30 mouse cellular contexts compared by ENCODE assay signal in the genomic region with DNA sequence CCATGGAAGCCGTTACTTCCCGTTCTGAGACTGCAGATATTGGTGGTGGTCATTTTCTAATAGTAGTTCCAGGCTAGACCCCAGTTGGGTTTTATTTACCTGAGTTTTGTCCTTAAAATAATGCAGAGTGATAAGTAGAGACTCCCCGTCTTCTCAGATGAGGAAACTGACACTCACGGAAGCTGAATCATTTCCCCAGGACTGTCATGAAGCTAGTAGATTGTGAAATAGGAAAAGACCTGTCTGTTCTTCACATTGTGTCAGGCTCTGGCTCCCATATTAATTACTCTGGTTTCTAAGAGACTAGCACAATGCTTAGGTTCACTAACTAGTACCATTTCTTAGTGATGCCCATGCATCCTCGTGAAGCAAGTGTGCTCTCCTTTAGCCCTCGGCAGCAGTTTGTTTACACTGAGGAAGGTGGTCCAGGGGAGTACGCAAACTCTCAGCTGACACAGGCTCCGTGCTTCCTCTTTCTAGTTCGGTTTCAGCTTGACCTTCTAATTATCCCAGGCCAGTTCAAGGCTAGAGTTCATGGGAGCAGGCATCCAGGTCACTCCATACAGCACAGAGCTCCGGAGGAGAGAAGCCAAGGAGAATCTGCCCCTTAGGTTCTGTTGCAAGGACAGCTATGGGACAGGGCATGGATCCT.
DNase-seq lines count a peak whose midpoint lies in the region; ATAC-seq lines count a peak whose summit lies in the region.
"Had no signal": no experiment of that assay in that cellular context is flagged by ENCODE, and none has a peak within 500 bp of the region (broad histone marks: within the 10 kb centered on the region; RNA-seq: fewer than 3 reads in every experiment).

No protein-coding gene starts in this region.

- no peaks in the 10 kb centered on the region for H3K9me3 ChIP-seq in midbrain, embryonic 11.5 days (ENCODE audit: control insufficient read depth, low read length)
- H3K9me3 ChIP-seq in midbrain, embryonic 14.5 days (ENCODE audit: control insufficient read depth, low read length) = no peaks in the 10 kb centered on the region
- H3K9me3 ChIP-seq: embryonic facial prominence, embryonic 12.5 days; hindbrain, embryonic 10.5 days; limb, embryonic 13.5 days; liver, embryonic 15.5 days; midbrain, embryonic 10.5 days had no signal

- peak; percentile 28 for DNase-seq in midbrain, embryonic 11.5 days (ENCODE audit: low spot score, missing footprints)
- DNase-seq in midbrain, embryonic 14.5 days = no peak
- DNase-seq in ovary, postnatal 10 days (ENCODE audit: low spot score) = no peak
- no peak for DNase-seq in kidney, adult 11 months
- DNase-seq: adrenal gland, adult 8-10 months; cerebellum, adult 11 months; cerebellum, adult 9-10 months; cerebellum, postnatal 36 days; embryo, embryonic 11 days; gastrocnemius, postnatal 25 days; heart, adult 18-20 months; kidney, adult 2 months; kidney, postnatal 4 days; lung, postnatal 10 days; retina, postnatal 1 day; right cerebral cortex, postnatal 14 days had no signal

- no peak for ATAC-seq in midbrain, embryonic 11.5 days (ENCODE audit: low FRiP score)
- ATAC-seq in midbrain, embryonic 14.5 days (ENCODE audit: low FRiP score, low TSS enrichment) = no peak
- peak; percentile 93 for ATAC-seq in granulocyte monocyte progenitor cell, adult 5-6 weeks (replicated peaks; ENCODE audit: poor library complexity, severe bottlenecking)
- peak; percentile 89 for ATAC-seq in megakaryocyte progenitor cell, adult 5-6 weeks (replicated peaks; ENCODE audit: poor library complexity)
- ATAC-seq: activated CD4-positive, CD25-positive, alpha-beta regulatory T cell, adult 4 months; forebrain, embryonic 14.5 days; hindbrain, embryonic 16.5 days had no signal

- H3K4me2 ChIP-seq in midbrain, embryonic 11.5 days = no peak overlapping the region
- no peak overlapping the region for H3K4me2 ChIP-seq in midbrain, embryonic 14.5 days (ENCODE audit: low read length)
- H3K4me2 ChIP-seq: embryonic facial prominence, embryonic 12.5 days; heart, embryonic 12.5 days; limb, embryonic 13.5 days; liver, embryonic 15.5 days; neural tube, embryonic 13.5 days had no signal

- no peaks in the 10 kb centered on the region for H3K4me1 ChIP-seq in midbrain, embryonic 11.5 days (ENCODE audit: control insufficient read depth, insufficient read depth, low read length)
- H3K4me1 ChIP-seq in midbrain, embryonic 14.5 days (ENCODE audit: control insufficient read depth, insufficient read depth, low read length) = no peaks in the 10 kb centered on the region
- H3K4me1 ChIP-seq: embryonic facial prominence, embryonic 12.5 days; heart, embryonic 12.5 days; hindbrain, embryonic 10.5 days; limb, embryonic 13.5 days; midbrain, embryonic 10.5 days; neural tube, embryonic 13.5 days had no signal

- no peak overlapping the region for H3K9ac ChIP-seq in midbrain, embryonic 11.5 days (ENCODE audit: low read length)
- H3K9ac ChIP-seq in midbrain, embryonic 14.5 days (replicated peaks; ENCODE audit: low read length) = no peak overlapping the region
- H3K9ac ChIP-seq: embryonic facial prominence, embryonic 12.5 days; heart, embryonic 12.5 days; limb, embryonic 13.5 days; liver, embryonic 15.5 days; neural tube, embryonic 13.5 days had no signal

- 78% methylated on average over 10 of the region's 10 CpGs for WGBS in midbrain, embryonic 11.5 days
- 88% methylated on average over 10 of the region's 10 CpGs for WGBS in midbrain, embryonic 14.5 days

- no peak overlapping the region for H3K4me3 ChIP-seq in midbrain, embryonic 11.5 days (ENCODE audit: low read depth, low read length)
- H3K4me3 ChIP-seq in midbrain, embryonic 14.5 days (replicated peaks; ENCODE audit: low read depth, low read length) = no peak overlapping the region
- H3K4me3 ChIP-seq: embryonic facial prominence, embryonic 12.5 days; heart, embryonic 12.5 days; hindbrain, embryonic 10.5 days; limb, embryonic 13.5 days; liver, embryonic 15.5 days; midbrain, embryonic 10.5 days; neural tube, embryonic 13.5 days had no signal

- H3K27ac ChIP-seq in midbrain, embryonic 11.5 days (ENCODE audit: low read depth, low read length) = no peak overlapping the region
- H3K27ac ChIP-seq in midbrain, embryonic 14.5 days (replicated peaks; ENCODE audit: low read depth, low read length) = no peak overlapping the region
- H3K27ac ChIP-seq: embryonic facial prominence, embryonic 12.5 days; hindbrain, embryonic 10.5 days; limb, embryonic 13.5 days; liver, embryonic 15.5 days; macrophage; midbrain, embryonic 10.5 days; neural tube, embryonic 13.5 days had no signal

- H3K36me3 ChIP-seq in midbrain, embryonic 11.5 days (ENCODE audit: control insufficient read depth, insufficient read depth, low read length) = no peaks in the 10 kb centered on the region
- H3K36me3 ChIP-seq in midbrain, embryonic 14.5 days (ENCODE audit: control insufficient read depth, insufficient read depth, low read length) = no peaks in the 10 kb centered on the region
- H3K36me3 ChIP-seq: embryonic facial prominence, embryonic 12.5 days; heart, embryonic 12.5 days; hindbrain, embryonic 10.5 days; limb, embryonic 13.5 days; liver, embryonic 15.5 days; midbrain, embryonic 10.5 days; neural tube, embryonic 13.5 days had no signal

- H3K27me3 ChIP-seq in midbrain, embryonic 11.5 days (ENCODE audit: control insufficient read depth, insufficient read depth, low read length) = no peaks in the 10 kb centered on the region
- H3K27me3 ChIP-seq in midbrain, embryonic 14.5 days (ENCODE audit: control insufficient read depth, insufficient read depth, low read length) = no peaks in the 10 kb centered on the region
- H3K27me3 ChIP-seq: CH12.LX; embryonic facial prominence, embryonic 12.5 days; heart, embryonic 12.5 days; limb, embryonic 13.5 days; liver, embryonic 15.5 days; neural tube, embryonic 13.5 days had no signal

Comparison
In these comparisons a context has a peak if more than half of its experiments do, and no peak if none do; other contexts are left out.
1. ATAC-seq: peak in granulocyte monocyte progenitor cell, adult 5-6 weeks (single experiment) and megakaryocyte progenitor cell, adult 5-6 weeks (single experiment); none in midbrain, embryonic 11.5 days (single experiment) and midbrain, embryonic 14.5 days (single experiment).